Mouse (Mus musculus): ENCODE data around the gene Mosmo. TPM values are rescaled to one million over a fixed set of nuclear protein-coding genes. Genes with fewer than 3 reads are reported as not detected.

Mosmo gene
- polyA plus RNA-seq, 2 experiments, result 15.6 to 30.8 TPM

GRCm38 (mm10) chr7:120717261-120717660, 39.8 kb downstream of the Mosmo start:
- Histone ChIP-seq H3K9me3 (ENCODE audit: control insufficient read depth, low read length) (no peaks in the 10 kb centered on the region), H3K36me3 (ENCODE audit: control insufficient read depth, insufficient read depth, low read length) (no peaks in the 10 kb centered on the region), H3K4me2 (replicated peaks; ENCODE audit: low read depth, low read length, severe bottlenecking) (no peak overlapping the region), H3K27me3 (ENCODE audit: control insufficient read depth, insufficient read depth, low read length) (no peaks in the 10 kb centered on the region), H3K9ac (ENCODE audit: low read depth, low read length, severe bottlenecking) (no peak overlapping the region), H3K27ac (replicated peaks; ENCODE audit: low read depth, low read length) (no peak overlapping the region), H3K4me1 (ENCODE audit: control insufficient read depth, insufficient read depth, low read length) (0 out of 2 replicates have a peak, but pooled peaks cover 3% of the 10 kb centered on the region), H3K4me3 (replicated peaks; ENCODE audit: low read length) (no peak overlapping the region)
- WGBS, result 33% methylated on average over 2 of the region's 2 CpGs
- no peak for TF ChIP-seq POLR2A (IDR thresholded peaks at IDR 0.05; ENCODE audit: borderline replicate concordance, extremely low read depth, insufficient read depth, insufficient read length)
- ATAC-seq (ENCODE audit: low FRiP score, low read depth), result no peak
- no peak for DNase-seq (ENCODE audit: low spot score)

GRCm38 (mm10) chr7:120721051-120721450, 43.6 kb downstream of the Mosmo start:
- Histone ChIP-seq H3K4me2 (replicated peaks; ENCODE audit: low read depth, low read length, severe bottlenecking) (no peak overlapping the region), H3K4me3 (replicated peaks; ENCODE audit: low read length) (no peak overlapping the region), H3K27me3 (ENCODE audit: control insufficient read depth, insufficient read depth, low read length) (no peaks in the 10 kb centered on the region), H3K9me3 (ENCODE audit: control insufficient read depth, low read length) (no peaks in the 10 kb centered on the region), H3K9ac (ENCODE audit: low read depth, low read length, severe bottlenecking) (no peak overlapping the region), H3K27ac (replicated peaks; ENCODE audit: low read depth, low read length) (no peak overlapping the region), H3K4me1 (ENCODE audit: control insufficient read depth, insufficient read depth, low read length) (0 out of 2 replicates have a peak, but pooled peaks cover 3% of the 10 kb centered on the region), H3K36me3 (ENCODE audit: control insufficient read depth, insufficient read depth, low read length) (no peaks in the 10 kb centered on the region)
- DNase-seq (ENCODE audit: low spot score), result no peak
- no peak for ATAC-seq (ENCODE audit: low FRiP score, low read depth)
- no peak for TF ChIP-seq POLR2A (IDR thresholded peaks at IDR 0.05; ENCODE audit: borderline replicate concordance, extremely low read depth, insufficient read depth, insufficient read length)
- whole genome bisulfite sequencing, result 89% methylated on average over 5 of the region's 5 CpGs

GRCm38 (mm10) chr7:120721456-120721855, 44.0 kb downstream of the Mosmo start:
- ATAC-seq (ENCODE audit: low FRiP score, low read depth) (no peak), DNase-seq (ENCODE audit: low spot score) (no peak)
- 94% methylated on average over 8 of the region's 8 CpGs for WGBS
- no peaks in the 10 kb centered on the region for H3K27me3 ChIP-seq (ENCODE audit: control insufficient read depth, insufficient read depth, low read length)
- H3K9ac ChIP-seq (ENCODE audit: low read depth, low read length, severe bottlenecking), result no peak overlapping the region
- H3K36me3 ChIP-seq (ENCODE audit: control insufficient read depth, insufficient read depth, low read length), result 0 out of 2 replicates have a peak, but pooled peaks cover under 1% of the 10 kb centered on the region
- no peak overlapping the region for H3K4me2 ChIP-seq (replicated peaks; ENCODE audit: low read depth, low read length, severe bottlenecking)
- TF ChIP-seq POLR2A (IDR thresholded peaks at IDR 0.05; ENCODE audit: borderline replicate concordance, extremely low read depth, insufficient read depth, insufficient read length), result no peak
- 0 out of 2 replicates have a peak, but pooled peaks cover 3% of the 10 kb centered on the region for H3K4me1 ChIP-seq (ENCODE audit: control insufficient read depth, insufficient read depth, low read length)
- H3K27ac ChIP-seq (replicated peaks; ENCODE audit: low read depth, low read length), result no peak overlapping the region
- no peaks in the 10 kb centered on the region for H3K9me3 ChIP-seq (ENCODE audit: control insufficient read depth, low read length)
- H3K4me3 ChIP-seq (replicated peaks; ENCODE audit: low read length), result no peak overlapping the region

GRCm38 (mm10) chr7:120722063-120722462, 44.6 kb downstream of the Mosmo start:
- Histone ChIP-seq H3K9me3 (ENCODE audit: control insufficient read depth, low read length) (no peaks in the 10 kb centered on the region), H3K4me1 (ENCODE audit: control insufficient read depth, insufficient read depth, low read length) (0 out of 2 replicates have a peak, but pooled peaks cover 3% of the 10 kb centered on the region), H3K27ac (replicated peaks; ENCODE audit: low read depth, low read length) (no peak overlapping the region), H3K4me3 (replicated peaks; ENCODE audit: low read length) (no peak overlapping the region), H3K9ac (ENCODE audit: low read depth, low read length, severe bottlenecking) (no peak overlapping the region), H3K4me2 (replicated peaks; ENCODE audit: low read depth, low read length, severe bottlenecking) (no peak overlapping the region), H3K27me3 (ENCODE audit: control insufficient read depth, insufficient read depth, low read length) (no peaks in the 10 kb centered on the region), H3K36me3 (ENCODE audit: control insufficient read depth, insufficient read depth, low read length) (0 out of 2 replicates have a peak, but pooled peaks cover 2% of the 10 kb centered on the region)
- TF ChIP-seq POLR2A (IDR thresholded peaks at IDR 0.05; ENCODE audit: borderline replicate concordance, extremely low read depth, insufficient read depth, insufficient read length), result no peak
- WGBS, result 94% methylated on average over 4 of the region's 4 CpGs
- DNase-seq (ENCODE audit: low spot score), result no peak
- ATAC-seq (ENCODE audit: low FRiP score, low read depth), result no peak

GRCm38 (mm10) chr7:120722839-120723278, 45.4 kb downstream of the Mosmo start:
- Histone ChIP-seq H3K27me3 (ENCODE audit: control insufficient read depth, insufficient read depth, low read length) (no peaks in the 10 kb centered on the region), H3K9me3 (ENCODE audit: control insufficient read depth, low read length) (no peaks in the 10 kb centered on the region), H3K36me3 (ENCODE audit: control insufficient read depth, insufficient read depth, low read length) (peaks cover 5% of the 10 kb centered on the region; the same call in 1 of the 2 replicates), H3K9ac (ENCODE audit: low read depth, low read length, severe bottlenecking) (no peak overlapping the region), H3K4me1 (ENCODE audit: control insufficient read depth, insufficient read depth, low read length) (no peaks in the 10 kb centered on the region), H3K27ac (replicated peaks; ENCODE audit: low read depth, low read length) (no peak overlapping the region), H3K4me2 (replicated peaks; ENCODE audit: low read depth, low read length, severe bottlenecking) (no peak overlapping the region), H3K4me3 (replicated peaks; ENCODE audit: low read length) (no peak overlapping the region)
- DNase-seq (ENCODE audit: low spot score), result no peak
- TF ChIP-seq POLR2A (IDR thresholded peaks at IDR 0.05; ENCODE audit: borderline replicate concordance, extremely low read depth, insufficient read depth, insufficient read length), result no peak
- no peak for ATAC-seq (ENCODE audit: low FRiP score, low read depth)
- WGBS, result 71% methylated on average over 8 of the region's 8 CpGs

Data from limb, embryonic 14.5 days (tissue).